Mouse (Mus musculus) spleen, adult 2 months (tissue): ENCODE measurements around the gene Spata22.

Experiments used
- CTCF ChIP-seq: fragments of 200-500 bp; IDR thresholded peaks from 2 replicates; pipeline ENCODE4 v1.5.1; 2011; ENCODE audit warnings: mild to moderate bottlenecking, inconsistent platforms; ENCODE audit not compliant: insufficient read depth, insufficient read length, insufficient replicate concordance; ENCODE audit errors: extremely low read depth
- POLR2A ChIP-seq: fragments of 200-500 bp; IDR thresholded peaks from 2 replicates; pipeline ENCODE4 v1.6.1; 2011; ENCODE audit warnings: low read depth, low read length, inconsistent platforms

GRCm38 (mm10) chr11:73333357-73333756, 3.8 kb downstream of the Spata22 start:
- TF ChIP-seq POLR2A = no peak
- no peak for TF ChIP-seq CTCF
